Mouse (Mus musculus) CD8-positive naive resting alpha-beta T cell, adult 2 months (primary cell): ENCODE results near the gene Gabrb3.

Experiments used
- DNase-seq, 2 experiments: peaks; one replicate each; pipeline ENCODE4 v3.0.0; 2022; ENCODE audit warnings: low read depth in 2 of 2, low spot score in 2 of 2

Gabrb3 gene

DNA sequence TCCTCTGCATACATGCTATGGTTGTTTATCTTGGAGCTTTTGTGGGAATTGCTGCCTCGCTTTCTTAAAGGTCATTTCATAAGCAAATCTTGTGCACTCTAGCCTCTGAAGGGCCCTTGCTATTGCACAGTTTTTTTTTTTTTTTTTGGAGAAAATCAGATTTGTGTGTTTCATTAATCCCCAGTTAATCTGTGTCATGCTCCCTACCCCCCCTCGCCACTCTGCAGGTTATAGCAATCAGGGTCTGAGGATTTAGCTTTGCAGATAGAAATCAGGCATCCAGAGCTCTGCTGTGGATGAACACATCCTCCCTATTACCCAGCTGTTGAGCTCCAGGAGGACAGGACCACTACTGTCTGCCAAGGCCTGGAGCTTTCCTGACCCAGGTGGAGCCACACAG lies at the start of gene Gabrb3:
Gabrb3 (plus strand) TSS at position 301 of the 400 bp plus-strand sequence.
- no peak for DNase-seq

DNA sequence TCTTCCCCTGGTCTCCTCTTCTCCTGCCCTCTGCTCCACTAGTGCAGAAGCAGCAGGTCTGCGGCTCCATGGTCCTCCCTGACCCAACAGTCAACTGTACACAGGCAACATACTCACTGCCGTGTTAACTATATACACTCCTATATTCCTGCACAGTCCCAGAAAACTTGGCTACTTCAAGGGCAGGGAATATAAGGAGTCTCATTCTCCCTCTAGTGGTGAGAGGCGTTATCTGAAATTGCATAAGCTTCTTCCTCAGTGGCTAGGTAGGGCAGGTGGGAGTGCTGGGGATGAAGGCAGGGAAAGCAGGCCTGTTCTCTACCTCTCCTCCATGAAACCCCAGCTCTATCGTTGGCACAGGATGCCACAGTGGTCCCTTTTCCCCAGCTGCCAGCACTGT lies 35.4 kb upstream of the Gabrb3 start:
- DNase-seq = no peak

DNA sequence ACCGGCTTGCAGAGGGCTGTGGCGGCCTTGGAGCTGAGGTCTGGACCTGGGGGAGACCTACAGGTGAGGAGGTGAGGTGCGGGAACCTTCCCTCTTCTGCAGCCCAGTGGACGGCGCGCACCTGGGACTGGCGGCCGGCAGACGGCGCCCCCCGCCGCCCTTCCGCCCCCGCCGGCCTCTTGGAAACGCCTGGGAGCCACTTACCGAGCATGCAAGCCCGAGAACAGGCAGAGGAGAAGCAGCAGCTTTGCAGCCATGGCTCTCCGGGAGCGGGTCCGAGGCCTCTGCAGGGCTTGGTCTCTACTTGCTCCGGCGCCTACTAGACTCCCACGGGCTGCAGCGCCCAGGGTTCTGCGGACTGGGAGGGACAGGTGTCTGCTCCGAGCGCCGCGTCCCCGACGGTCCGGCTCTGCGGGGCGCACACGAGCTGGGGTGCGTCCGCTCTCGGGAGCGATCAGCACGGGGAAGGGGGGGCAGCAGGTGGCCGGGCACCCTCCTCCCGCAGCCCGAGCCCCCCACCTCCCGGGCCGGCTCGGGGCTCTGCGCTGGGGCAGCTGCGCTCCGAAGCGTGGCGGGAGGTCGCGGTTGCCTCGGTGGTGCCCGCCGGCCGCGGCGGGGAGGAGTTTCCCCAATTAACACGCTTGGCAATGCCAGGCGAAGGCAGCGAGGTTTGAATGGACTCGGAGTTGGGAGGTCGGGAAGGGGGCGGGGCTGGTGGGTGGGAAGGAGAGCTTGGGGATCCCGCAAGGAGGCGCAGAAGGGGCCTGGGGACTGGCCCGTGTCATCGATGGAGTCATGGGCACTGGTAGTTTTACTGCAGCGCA lies 32.8 kb upstream of the Gabrb3 start, which contains the start of gene Gabrg3:
Gabrg3 (minus strand) TSS at position 672 of the 824 bp plus-strand sequence.
- DNase-seq = no peak

DNA sequence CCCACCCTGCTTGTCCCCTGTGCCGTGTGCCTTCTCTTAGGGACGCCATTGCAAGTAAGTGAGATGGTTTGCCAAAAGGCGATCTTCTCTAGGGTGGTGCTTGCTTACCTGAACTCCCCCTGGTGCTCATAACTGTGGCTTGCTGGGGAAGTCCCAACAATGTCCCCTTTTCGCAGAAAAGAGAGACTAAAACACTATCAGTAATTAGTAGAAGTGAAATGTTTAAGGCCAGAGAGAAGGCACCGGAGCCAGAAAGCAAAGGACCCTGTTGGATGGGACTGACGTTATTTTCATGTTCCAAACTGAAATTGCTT lies 32.2 kb upstream of the Gabrb3 start:
- no peak for DNase-seq

DNA sequence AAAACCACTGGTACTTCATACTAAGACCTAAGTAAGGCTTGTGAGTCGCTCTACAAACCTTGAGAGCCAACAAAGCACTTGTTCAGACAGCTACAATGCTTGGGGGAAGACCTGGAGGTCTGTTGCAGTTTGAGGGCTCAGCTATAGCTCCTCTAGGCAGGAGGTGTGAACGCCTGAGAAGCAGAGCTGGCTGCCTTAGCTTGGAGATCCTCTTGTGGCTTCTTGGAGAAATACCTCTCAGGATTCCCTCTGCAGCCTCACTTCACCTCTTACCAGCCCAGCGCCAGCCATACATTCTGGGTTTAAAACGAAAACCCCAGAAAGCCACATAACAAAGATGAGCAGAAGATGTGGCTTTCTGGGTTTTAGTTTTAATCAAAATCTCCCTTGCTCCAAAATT lies 29.4 kb upstream of the Gabrb3 start:
- DNase-seq = no peak

DNA sequence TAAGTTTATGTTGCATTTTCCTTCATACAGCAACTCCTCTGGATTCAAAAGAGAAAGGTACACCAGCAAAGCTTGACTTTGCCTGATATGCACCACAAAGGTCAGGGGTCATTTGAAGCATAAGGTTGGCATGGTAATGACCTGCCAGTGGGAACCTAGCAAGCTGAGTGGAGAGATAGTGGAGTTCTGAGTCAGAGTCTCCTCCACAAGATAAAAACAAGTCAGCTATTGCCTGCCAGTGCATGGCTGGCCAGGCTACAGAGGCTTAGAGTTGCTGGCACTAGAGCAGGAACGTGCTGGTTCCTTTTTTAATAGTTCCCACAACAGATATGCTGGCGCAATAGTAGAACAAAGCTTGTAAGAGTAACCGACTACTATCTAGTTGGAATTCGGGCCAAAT lies 25.9 kb upstream of the Gabrb3 start:
- no peak for DNase-seq

DNA sequence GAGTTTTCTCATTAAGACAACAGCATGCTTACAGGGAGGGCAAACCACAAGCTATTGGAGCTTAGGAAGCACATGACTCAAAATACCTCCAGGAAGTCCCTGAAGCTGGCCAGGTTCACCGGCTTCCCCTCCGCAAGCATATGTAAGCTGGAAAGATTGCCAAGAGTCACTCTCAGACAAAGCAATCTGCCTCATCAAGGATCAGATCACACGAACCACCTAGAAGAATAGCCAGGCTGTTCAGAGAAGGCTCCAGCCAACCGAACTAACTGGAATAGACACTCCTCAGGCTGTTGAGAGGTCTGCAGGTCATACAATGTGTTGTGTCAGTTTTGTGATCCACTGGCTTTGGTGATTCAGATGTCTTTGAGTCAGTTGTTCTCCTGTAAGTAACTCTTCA lies 8.3 kb upstream of the Gabrb3 start:
- no peak for DNase-seq

DNA sequence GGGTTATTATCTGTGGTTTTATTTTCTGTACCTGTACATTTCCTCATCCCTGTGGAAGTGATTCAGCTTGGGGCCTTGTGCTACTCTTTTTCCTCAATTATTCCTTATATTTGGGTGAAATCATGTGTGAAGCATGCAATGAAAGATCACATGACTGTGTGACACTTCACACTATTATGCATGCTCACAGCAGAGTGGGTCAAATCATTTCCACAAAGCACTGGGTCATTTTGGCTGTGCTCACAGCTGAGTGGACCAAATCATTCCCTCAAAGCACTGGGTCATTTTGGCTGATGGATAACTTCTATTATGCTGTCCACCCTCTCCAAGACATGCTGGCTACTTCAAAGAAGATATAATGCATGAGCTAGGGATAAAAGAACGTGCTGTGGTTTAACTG lies 6.6 kb upstream of the Gabrb3 start:
- DNase-seq = no peak

DNA sequence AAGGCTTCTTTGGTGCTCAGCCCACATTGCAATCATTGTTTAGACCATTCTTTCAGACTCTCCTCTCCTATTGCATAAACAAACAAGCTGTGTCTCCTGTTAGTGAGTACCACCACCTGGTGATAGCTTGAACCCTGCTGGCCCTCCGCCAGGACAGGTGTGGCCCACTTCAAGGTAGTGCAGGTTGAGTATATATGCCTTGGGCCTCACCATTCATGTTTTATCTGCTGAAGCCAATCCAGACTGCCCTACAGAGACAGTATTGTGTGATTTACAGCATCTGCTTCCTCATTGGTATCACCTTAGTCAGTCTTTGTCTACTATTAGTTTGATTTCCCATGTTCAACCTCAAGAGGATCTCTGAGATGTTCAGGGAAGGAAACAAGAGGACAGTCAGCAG lies 1.6 kb downstream of the Gabrb3 start:
- no peak for DNase-seq

DNA sequence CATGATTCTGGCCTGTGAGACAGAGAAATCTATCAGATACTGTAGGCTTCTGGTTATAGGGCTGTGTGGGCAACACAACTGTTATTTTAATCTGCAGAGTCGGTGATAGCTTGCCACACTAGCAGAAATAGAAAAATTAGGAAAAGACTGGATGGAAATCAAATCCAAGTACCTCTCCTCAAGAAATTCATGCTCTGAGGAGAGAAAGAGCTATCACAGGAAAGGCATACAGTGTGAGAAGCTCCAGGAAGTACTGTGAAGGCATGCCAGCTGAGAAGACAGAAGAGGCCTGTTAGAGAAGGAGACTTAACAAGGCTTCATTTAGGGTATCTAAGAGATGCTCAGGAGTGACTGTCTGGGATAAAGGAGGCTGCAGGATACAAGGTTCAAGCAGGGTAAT lies 3.2 kb downstream of the Gabrb3 start:
- DNase-seq = no peak

DNA sequence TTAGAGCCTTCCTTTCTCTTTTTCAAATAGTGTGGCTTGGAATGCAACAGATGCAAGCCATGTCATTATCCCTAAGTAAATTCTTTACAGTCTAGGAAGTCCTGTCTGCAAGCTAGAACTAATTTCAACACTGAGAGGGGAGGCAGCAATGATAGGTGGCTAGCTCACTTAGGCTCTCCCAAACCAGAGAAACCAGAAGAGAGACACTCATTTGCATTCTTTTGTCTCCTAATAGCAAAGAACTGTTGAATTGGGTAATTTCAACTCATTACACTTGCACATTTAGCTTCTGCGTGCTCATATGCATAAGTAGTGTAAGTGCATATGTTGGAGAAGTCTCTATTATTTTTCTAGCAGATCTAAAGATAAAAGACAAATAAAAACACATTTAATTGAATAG lies 28.7 kb downstream of the Gabrb3 start:
- no peak for DNase-seq

DNA sequence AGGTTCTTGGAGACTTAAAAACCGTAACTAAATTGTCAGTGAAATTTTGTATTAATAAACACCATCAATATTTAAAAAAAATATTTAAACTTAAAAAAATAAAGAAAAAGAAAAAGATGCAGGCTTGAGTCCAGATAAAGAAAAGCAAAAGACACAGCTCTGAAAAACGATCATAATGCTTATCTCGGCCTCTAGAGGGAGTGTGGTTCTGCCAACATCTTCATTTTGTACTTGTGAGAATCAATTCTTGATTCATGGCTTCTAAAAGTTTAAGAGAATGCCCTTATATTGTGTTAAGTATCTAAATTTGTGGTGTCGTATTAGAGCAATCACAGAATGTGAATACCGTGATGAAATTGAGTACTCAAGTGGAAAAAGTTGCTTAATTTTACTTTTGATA lies 40.9 kb downstream of the Gabrb3 start:
- no peak for DNase-seq

DNA sequence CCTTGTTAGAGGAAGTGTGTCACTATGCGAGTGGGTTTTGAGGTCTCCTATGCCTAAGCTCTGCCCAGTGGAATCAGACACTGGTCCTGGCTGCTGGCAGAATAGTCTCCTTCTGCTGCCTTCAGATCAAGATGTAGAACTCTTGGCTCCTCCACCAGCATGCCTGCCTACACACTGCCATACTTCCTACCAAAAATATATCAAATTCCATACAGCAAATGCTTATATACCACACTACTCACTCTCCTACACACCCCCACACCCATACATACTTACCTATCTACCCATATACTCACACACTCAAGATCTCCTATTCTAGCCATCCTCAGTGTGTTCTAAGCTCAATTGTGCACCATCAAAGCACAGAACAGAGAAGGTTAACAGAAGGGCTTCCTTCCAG lies 51.8 kb downstream of the Gabrb3 start:
- no peak for DNase-seq

DNA sequence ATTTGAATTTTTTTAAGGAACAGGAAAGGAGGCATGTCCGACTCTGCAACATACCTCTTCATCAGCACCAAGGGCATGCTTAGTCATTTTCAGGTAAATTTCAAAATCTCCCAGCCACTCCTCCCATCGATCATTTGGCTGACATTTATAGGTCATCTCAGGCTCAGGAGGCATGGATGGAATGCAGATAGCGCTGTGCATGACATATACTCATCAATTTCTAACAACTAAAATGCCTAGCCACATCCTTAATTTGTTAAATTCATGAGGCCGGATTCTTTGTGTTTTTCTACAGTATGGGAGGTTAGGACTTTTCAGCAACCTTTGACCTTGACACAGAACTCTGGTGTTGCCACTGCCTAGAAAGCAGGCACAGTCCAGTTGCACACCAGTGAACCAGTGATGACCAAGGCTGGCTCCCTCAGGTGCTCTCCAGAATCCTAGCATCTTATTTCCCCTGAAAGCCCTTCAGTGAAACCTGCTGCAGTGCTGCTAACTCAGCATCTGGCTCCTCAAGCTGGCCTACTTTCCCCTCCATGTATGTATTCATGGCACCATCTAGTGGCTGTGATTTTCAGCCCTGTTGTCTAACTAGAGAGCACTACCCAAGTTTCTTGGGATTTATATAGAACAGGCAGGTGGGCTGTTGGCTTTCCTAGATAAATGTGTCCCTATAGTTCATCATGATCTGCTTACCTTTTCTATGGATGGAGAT lies 54.5 kb downstream of the Gabrb3 start:
- no peak for DNase-seq

DNA sequence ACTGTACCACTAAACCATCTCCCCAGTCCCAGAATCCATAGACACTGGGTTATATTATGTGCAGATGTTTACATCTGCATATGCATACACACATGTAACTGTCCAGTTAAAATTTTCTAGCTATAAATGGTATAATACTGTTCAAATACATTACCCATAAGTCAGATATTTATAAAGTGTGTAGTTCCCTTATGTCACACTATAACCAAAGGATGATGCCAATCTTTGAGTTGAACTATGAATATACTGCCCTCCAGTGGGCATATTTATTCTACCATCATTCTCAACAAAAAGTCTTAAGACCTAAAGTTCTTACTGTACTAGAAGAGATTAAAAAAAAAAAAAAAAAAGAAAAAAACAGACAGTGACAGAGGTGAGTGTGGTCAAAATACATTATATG lies 63.4 kb downstream of the Gabrb3 start:
- DNase-seq = no peak

DNA sequence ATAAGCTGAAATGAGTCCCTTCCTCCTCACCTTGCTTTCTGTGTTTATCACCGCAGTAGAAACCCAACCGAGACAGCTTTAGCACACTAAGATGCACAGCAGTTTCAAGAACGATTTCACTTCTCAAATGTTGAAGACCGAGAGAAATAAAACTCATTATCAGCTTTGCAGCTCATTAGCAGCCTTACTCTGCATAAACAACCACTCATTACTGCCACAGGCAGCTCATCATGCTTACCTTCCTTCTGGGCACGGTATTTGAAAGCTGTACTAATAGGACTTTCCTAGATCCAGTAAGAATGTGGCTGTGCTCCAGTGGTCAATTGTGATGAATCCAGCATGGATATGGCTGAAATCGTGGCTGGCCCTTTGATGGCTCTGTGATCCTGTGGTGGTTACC lies 67.4 kb downstream of the Gabrb3 start:
- no peak for DNase-seq

DNA sequence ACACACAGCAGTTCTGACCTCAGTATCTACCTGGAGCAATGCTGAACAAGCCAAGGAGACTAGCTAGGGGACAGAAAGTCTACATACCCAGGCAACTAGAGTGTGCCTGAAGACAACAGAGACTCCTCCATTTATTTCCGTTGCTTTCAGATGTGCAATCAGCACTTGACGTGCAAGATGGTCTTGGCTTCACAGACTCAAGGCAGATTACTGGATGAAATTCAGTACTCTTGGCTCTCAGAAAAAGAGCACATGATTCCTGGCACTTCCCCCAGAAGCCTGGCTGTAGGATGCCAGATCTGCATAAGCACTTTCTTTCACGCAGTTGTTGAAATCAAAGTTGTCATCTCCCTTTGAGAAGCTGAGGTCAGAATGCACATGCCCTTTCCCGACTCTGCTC lies 72.3 kb downstream of the Gabrb3 start:
- DNase-seq = no peak

DNA sequence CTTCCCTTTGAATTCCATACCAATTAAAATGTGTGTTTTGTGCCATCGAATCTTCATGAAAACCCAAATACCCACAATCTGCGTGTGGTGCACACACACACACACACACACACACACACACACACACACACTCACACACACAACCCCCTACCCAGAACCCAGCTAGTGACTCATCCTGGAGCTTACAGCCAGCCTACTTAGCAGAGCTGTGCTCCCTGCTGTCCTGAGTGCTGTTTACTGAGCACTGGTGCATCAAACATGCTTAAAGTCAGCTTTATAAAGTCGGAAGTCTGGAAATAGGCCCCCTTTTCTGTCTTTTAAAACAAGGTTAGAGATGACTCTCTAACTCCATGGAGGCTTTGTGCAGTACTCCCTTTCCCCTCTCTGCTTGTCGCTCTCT lies 83.3 kb downstream of the Gabrb3 start:
- no peak for DNase-seq

DNA sequence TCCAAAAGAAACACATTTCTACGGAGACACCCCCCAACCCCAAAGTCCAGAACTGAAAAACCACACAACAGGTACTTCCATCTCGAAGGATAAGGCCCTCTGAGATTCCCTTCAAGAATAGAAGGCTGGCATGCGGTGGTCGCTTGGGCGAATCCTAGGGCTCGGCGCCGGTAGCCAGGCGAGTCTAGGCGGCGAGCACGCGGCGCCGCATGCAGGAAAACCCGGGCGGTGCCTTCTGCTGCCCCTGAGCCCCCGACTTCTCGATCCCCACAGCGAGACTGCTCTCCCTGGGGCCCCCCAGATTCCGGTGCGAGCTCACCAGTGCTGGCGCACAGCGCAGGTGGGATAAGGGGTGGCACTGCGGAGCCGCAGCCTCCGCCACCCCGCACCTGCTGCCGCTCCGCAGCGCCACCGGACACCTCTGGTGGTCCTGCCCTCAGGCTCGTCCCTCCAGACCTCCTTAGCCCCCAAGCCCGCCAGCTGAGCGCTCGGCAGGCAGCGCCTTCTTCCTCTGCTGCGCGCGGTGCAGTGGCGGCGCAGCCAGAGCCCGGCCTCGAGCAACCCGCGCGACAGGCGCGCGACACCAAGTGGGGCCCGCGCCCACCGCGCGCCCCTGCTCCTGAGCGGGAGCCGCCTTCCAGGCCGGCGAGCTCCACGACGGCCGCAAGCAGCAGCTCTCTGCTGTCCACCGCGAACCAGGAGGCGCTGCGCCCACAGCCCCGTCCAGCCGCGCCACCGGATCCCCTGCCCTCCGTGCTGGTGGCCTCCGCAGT lies 89.6 kb downstream of the Gabrb3 start:
- DNase-seq = no peak

DNA sequence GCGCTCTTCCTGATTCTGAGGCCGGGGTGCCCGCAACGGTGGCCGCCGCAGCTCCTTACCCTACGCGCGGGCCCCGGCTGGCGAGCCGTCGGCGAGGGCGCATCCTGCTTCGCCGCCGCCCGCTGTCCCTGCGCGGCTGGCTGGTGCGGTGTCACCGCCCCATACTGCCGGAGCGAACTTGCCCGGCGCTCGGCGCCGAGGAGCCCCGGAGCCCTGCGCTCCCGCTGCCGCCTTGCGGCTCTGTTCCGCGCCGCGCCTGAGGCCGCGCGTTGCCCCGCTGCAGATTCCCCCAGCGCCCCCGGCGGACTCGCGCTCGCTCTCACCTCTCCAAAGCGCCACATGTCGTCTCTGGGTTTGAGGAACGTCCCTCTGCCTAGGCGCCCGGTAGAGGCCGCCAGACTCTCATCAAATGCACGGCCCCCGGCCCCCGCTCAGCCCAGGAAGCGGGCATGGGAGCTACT lies 90.2 kb downstream of the Gabrb3 start, which contains the start of gene Gabra5:
Gabra5 (minus strand) TSS at position 379 of the 461 bp plus-strand sequence.
- no peak for DNase-seq

DNA sequence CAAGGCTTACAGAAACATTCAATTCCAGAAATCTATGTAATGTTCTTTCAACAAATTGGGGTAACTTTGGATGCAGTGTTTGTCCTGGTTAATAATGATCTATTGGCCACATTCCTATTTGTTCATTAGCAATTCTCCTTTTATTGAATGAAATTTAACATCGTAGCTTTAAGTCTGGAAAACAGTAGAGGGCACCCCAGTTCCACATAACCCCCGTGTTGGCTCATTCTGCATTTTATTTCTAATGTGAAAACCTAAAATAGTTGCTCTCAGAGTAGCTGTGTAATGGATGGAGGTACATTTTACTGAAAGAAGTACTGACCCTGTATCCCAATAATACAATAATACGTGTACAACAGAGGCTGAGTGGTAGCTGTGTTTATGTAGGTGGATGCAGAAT lies 93.5 kb downstream of the Gabrb3 start:
- DNase-seq = no peak

DNA sequence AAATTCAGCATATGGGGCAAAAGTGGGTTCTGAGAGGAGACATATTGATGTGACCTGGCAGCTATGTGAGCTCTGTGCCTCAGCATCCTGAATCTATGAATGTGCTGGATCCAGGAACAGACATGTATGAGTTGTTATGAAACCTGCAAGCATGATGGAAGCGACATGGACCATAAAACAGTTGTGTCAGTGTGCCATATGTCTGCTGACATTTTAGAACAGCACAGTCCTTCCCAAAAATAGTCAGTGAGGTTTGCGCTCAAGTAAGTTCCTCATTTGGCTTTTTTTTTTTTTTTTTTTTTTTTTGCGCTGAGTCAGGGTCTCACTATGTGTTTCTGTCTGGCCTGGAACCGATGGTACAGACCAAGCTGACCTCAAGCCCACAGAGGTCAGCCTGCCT lies 110.0 kb downstream of the Gabrb3 start:
- no peak for DNase-seq
